Mouse (Mus musculus): Measurements from ENCODE around the gene Glyat. TPM values are rescaled to one million over a fixed set of nuclear protein-coding genes. Genes with fewer than 3 reads are reported as not detected.

The Glyat gene
- polyA plus RNA-seq, 2 experiments from 2014 or later = 0.19 TPM; not detected in 1

DNA sequence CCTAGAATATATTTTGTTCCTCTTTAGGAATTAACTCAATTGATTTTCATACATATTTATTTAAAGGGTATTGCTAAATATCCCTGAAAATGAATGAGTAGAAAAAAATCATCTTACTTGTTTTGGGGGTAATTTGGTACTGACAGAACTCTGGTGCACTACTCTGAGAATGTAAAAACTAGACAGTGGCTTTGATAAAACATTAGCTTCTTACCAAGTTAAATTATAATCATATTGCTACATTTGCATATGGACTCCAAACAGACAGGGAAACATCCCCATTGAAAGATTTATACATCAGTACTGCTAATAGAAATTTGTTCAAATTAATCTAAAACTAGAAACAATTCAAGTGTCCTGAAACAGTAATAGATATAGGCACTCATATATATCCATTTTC lies 52.1 kb downstream of the Glyat start:
- no peak for ATAC-seq

DNA sequence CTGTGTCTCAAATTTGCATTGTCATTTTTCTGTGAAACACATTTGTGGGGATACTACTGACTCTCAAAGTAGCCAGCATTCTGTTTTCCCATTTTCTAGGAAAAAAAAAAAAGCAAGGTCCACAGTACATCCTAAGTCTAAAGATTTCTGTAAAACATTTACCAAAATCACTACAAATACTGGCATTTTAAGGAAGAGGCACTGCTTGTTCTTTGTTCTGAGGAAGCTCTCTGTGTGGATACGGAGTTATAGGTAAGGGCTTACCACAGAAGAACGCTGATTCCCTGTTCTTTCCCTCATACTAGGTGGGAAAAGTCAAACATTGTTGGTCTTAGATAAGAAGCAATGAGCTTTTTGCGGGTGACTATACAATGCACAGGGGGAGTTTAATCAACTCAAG lies 62.5 kb downstream of the Glyat start, which contains the start of gene Keg1:
TSS of gene Keg1 (plus strand) at position 197 of the 400 bp plus-strand sequence.
- ATAC-seq = no peak

DNA sequence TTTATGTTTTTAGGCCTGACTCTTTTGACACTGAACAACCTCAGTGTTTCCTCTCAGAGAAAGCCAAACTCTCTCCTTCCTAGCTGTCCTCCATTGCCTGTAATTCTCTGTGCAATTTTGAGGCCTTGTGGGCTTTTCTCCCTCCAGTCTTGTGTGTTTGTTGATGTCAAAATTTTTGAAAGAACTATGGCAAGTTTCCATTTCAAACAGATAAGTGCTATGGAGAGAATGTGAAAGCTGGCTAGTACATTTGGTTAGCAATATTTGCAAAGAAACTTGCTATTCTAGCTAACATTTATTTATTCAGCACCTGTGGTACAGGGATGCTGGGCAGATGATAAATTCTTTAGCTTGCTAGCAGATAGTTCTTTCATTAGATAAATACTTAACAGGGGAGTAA lies 63.1 kb downstream of the Glyat start:
- no peak for ATAC-seq

Other genes with a start within 250 kb of the Glyat start
- gene Olfr1440, start 246.0 kb upstream of the Glyat start, polyA plus RNA-seq (2017; shearing (Covaris generic)) = under 1 TPM in 1 of 2 experiments, not detected in 1; 0.09 TPM
- not detected for gene Olfr1441, start 215.9 kb upstream of the Glyat start, polyA plus RNA-seq (2017; shearing (Covaris generic))
- not detected for gene Pfpl, start 205.4 kb upstream of the Glyat start, polyA plus RNA-seq (2017; shearing (Covaris generic))
- gene Mpeg1, start 172.5 kb upstream of the Glyat start, polyA plus RNA-seq (2017; shearing (Covaris generic)) = under 1 TPM; 0.15 to 0.44 TPM
- gene Dtx4, start 131.9 kb upstream of the Glyat start, polyA plus RNA-seq (2017; shearing (Covaris generic)) = 10 to 100 TPM in 1 of 2 experiments, 1 to 10 TPM in 1; 6.8 to 11.4 TPM
- gene Fam111a, start 87.6 kb upstream of the Glyat start, polyA plus RNA-seq (2017; shearing (Covaris generic)) = 10 to 100 TPM; 43.5 to 49.8 TPM
- not detected for gene Gm4952, start 33.3 kb upstream of the Glyat start, polyA plus RNA-seq (2017; shearing (Covaris generic))
- not detected for gene Olfr1442, start 37.1 kb downstream of the Glyat start, polyA plus RNA-seq (2017; shearing (Covaris generic))
- not detected for gene Olfr1443, start 44.8 kb downstream of the Glyat start, polyA plus RNA-seq (2017; shearing (Covaris generic))
- not detected for gene Keg1, start 62.5 kb downstream of the Glyat start, polyA plus RNA-seq (2017; shearing (Covaris generic))
- 1 to 10 TPM; 2.9 to 3.4 TPM for gene Cntf, start 132.3 kb downstream of the Glyat start, polyA plus RNA-seq (2017; shearing (Covaris generic))
- gene Zfp91, start 162.8 kb downstream of the Glyat start, polyA plus RNA-seq (2017; shearing (Covaris generic)) = 10 to 100 TPM; 21.2 to 22.9 TPM
- gene Lpxn, start 162.9 kb downstream of the Glyat start, polyA plus RNA-seq (2017; shearing (Covaris generic)) = 100 to 1,000 TPM; 220 to 255 TPM
- gene Gm5244, start 213.4 kb downstream of the Glyat start, polyA plus RNA-seq (2017; shearing (Covaris generic)) = 1 to 10 TPM in 1 of 2 experiments, not detected in 1; 1.0 TPM
- under 1 TPM; 0.33 to 0.44 TPM for gene Olfr1444, start 224.0 kb downstream of the Glyat start, polyA plus RNA-seq (2017; shearing (Covaris generic))

All from CD4-positive, CD25-positive, alpha-beta regulatory T cell, adult 4 months (primary cell).